Mouse (Mus musculus) adrenal gland, postnatal 14 days (tissue): Measurements from ENCODE around the gene Xpo6. TPM values are rescaled to one million over a fixed set of nuclear protein-coding genes. Genes with fewer than 3 reads are reported as not detected.
A peak's percentile ranks its signal among the peaks of the same experiment; 100 is the strongest.

Experiments used
- DNase-seq: peaks from one replicate; pipeline ENCODE4 v3.0.0; 2021; ENCODE audit warnings: mixed read lengths
- total RNA-seq: library from RNA; stranded (reverse); gene quantifications from 2 replicates; pipeline ENCODE4 v1.2.3, GENCODE M21; 2021

The Xpo6 gene
- total RNA-seq, 1 experiment from 2014 or later, result 77.8 TPM

DNA sequence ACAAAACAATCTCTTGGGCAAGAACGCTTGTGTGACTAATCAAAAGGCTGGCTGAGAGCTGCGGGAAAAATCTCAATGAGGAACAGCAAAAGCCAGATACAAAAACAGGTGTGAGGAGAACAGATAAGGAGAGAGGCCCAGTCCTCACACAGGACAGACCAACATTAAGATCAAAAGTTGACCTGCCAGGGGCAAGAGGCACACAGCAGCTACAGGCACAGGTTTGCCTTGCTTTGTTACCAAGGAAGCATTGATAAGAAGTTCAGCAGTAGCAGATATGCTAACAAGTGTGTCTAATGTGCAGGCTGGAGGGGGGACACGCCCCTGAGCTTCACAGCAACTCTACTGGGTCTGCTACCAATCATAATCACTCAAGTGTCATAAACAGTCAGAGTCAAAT, 73.8 kb downstream of the Xpo6 start:
- no peak for DNase-seq

DNA sequence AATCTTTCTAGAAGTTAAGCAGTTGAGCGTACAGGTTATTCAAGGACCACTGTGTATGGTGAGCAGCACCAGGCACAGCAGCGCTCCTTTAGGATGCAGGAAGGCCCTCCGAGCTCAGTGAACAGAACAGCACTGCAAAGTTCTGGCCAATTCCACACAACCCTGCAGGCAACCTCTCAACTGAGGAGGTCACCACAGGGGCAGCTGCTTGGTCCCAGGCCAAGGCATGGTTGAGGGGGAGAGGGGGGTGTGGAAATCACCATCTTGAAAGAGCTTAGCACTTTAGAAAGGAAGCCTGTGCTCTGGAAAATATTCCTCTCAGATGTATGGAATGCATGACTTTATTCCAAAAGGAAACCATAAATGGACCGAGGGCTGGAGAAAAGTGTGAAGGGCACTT, 78.8 kb downstream of the Xpo6 start:
- no peak for DNase-seq

DNA sequence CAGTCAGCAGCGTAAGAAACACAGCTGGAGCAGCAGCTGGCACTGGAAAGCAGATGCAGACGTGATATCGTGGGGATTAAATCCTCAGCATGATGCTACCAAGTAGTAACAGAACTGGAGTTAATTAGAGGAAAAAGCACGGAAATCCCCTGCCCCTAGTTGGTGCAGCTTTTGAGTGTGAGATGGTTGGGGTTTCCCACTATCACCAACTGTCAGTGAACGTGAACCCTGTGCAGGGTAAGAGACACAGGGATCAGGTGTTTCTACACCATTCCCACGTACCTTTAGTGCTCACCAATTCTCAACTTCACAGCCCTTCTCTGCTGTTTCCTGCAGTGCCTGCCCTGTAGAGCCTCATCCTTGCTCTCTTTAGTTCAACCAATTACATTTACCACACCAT, 80.5 kb downstream of the Xpo6 start:
- no peak for DNase-seq

DNA sequence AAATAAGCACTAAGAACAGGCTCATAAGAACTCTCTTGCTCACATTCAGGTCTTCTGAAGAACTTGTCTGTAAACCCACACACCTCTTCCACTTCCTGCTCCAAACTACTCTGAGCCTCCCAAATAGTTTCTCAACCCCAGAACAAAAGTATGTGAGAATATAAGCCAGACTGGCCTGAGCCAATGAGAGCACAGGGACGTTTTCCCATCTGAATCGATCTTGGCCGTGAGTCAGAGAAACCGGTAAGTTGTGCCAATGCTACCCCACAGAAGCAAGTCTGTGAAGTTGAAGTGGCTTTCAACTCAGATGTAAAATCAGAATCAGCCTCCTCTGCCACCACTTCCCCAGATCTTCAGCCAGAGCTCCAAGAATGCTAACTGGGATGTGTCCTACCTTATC, 87.0 kb downstream of the Xpo6 start:
- no peak for DNase-seq

DNA sequence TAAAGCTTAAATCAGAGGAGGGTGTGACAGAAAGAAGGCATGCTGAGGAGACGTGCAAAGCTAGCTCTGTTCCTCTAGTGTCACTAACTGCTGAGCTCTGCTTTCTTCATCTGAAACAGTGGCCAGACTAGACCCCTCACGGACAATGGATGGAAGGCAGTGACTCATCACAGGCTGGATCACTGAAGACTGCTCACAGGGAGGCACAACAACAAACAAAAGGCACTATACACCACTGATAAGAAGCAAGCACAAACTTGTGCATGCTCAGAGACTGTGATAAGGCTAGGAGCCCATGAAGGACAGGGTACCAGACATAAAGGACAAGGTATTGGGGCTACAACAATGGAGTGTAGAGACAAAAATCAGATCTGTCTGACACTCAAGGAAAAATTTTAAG, 89.1 kb downstream of the Xpo6 start:
- DNase-seq, result no peak

DNA sequence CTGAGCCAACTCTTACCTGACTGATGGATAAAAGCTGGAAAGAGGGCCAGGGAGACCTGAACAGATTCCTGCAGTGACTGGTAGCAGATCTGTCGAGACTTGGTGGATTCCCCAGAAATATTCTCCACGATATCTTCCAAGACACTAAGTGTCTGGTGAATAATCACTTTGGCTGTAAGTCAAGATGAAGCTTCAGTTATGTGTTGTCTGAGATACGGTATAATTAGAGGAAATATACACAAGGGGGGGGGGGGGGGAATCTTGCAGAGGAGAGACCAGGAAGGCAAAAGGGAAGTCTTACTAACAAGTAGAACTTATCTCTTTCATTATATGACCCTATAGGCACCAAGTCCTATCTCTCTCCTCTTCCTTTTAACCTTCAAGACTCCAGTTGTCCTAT, 90.4 kb downstream of the Xpo6 start:
- DNase-seq, result no peak

DNA sequence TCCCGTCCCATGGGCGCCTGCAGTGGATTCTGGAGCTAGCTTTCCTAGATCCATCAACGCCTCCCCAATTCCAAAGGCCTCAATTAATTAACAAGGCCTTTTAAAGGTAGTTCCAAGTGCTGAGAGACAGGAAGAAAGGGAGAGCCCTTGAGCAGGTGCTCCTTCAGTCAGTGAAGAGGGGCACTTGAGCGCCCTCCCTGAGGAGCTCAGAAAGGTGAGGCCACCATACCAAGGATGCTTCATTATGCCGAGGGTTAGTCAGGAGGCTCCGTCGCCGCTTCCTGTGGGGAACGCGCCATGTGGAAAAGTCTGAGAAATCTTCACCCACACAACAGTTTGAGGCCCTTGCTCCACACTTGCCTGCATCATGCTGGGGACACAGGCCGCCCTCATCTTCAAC, 99.9 kb downstream of the Xpo6 start:
- DNase-seq, result no peak

DNA sequence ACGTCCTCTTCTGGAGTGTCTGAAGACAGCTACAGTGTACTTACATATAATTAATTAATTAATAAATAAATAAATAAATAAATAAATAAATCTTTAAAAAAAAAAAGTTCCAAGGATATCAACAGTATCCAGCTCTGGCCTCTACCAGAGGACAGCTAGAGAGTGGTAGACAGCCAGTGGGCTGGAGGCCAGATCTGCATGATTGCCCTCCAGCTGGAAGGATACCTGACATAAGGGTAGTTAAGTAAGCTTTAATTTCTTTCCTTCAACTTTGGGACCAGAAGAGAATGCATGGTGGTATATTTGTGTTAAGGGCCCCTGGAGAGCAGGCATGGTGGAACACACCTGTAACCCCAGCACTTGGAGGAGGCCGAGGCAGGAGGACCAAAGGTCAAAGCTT, 100.5 kb downstream of the Xpo6 start:
- peak; percentile 61 for DNase-seq

DNA sequence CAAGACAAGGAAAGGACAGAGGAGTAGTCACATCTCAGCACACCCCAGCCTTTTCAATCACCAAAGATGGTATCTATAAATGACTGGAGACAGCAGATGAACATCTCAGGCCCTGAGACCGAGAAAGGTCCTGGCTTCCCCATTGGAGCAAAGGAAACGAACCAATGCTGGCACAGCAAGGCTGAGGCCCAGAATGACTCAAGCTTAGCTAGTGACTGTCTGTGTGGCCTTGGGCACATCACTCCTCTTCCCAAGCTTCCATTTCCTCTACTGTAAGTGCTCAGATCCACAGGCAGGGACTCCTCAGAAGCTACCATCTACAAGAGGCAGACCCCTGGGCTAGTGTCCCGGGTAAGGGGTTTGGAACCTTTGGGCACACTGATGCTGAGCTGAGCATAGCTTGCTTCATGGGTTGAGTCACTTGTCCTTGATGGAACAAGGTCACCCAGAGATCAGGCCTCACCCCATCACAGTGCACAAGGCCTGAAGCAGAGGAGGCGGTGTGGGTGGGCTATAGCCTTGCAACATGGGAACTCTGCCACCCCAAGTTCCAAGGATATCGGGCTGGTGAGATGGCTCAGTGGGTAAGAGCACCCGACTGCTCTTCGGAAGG, 101.0 kb downstream of the Xpo6 start:
- peak; percentile 86 for DNase-seq

DNA sequence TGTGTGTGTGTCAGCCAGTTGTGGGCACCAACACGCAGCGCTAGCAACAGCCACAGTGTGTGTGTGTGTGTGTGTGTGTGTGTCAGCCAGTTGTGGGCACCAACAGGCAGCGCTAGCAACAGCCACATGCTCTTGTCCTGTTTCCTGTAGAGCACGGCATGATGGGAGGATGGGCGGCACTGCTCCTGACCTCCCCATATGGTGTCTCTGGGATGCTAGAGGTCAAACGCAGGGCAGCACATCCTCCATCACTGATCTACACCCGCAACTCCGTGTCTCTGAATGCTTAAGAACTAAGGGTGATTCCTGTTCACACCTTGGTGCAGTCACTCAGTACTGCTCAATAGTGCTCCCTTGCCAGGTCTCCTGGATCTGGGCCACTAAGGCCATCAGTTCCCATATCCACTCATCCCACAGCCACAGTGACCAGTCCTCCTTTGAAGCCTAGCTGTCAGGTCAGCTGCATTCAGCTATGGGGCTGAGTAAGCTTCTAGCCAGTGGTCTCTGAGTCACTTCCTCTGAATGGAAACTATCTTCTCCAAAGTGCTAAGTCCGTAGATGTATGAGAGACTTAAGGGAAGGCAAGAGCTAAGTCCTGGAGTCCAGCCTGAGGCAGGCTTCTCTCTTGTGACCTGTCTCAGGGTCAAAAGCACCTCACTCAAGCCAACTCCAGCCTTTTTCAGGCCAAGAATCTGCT, 102.9 kb downstream of the Xpo6 start:
- DNase-seq, result peak; percentile 46

DNA sequence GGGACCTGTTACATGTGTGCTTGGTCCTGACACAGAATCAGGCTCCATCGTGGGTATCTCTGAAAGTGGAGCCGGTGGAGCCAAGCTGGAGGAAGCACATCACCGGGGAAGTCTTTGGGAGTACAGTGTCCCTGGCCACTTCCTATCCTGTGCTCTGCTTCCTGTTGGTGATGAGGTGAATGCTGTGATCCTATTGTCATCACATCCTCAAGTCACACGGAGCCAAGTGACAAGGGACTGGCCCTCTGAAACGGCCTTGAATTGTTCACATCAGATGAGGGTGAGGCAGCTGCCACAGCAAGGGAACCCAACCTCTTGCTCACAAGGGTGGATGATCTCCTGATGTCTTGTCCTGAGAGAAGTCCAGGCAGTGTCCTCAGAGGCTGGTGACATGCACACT, 103.7 kb downstream of the Xpo6 start:
- peak; percentile 47 for DNase-seq

DNA sequence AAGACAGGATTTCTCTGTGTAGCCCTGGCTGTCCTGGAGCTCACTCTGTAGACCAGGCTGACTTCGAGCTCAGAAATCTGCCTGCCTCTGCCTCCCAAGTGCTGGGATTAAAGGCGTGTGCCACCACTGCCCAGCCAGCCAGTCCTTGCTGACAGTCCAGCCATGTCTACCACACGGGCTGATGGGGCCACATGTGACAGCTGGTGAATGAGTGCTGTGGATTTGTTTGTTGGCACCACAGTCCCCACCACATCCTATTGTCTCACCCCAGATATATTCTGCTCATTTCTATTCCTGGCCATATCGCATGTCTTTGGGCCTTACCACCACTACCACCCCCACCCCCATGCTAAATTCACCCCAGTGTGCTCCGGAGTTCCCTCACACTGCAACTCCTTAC, 105.6 kb downstream of the Xpo6 start:
- DNase-seq, result no peak

DNA sequence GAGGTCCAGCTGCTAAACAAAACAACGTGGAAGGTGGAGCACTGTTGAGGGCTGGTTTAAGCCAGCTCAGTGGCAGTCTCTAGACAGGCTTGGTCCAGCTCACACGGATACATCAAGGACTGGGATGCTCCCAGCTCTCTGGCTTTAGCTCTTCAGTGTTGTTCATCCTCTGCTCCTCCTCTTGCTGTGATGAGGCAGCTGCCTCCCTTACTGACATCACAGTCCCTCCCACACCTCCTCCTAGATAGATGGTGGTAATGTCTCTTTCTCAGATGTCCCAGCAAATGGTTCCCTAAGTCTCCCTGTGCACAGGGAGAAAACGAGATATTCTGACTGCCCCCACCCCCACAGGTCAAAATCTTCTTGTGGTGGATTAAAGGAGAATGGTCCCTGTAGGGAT, 107.1 kb downstream of the Xpo6 start:
- no peak for DNase-seq

DNA sequence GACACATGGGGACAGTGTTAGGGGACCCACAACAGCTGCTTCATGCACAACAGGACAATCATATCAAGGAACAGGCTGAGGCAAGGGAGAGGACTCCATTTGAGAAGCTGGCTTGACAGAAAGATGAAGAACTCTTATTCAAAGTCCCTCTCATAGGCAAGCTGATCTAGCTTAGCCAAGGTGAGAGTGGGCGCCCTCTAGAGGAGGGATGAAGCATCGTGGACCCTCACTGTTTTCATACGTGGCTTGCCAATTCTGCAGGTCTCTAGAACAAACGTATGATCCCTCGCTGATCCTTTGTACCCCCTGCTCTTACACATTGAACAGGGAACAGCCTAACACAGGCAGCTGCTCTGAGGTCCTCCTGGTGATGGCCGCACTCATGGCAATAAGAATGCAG, 110.5 kb downstream of the Xpo6 start:
- peak; percentile 80 for DNase-seq

DNA sequence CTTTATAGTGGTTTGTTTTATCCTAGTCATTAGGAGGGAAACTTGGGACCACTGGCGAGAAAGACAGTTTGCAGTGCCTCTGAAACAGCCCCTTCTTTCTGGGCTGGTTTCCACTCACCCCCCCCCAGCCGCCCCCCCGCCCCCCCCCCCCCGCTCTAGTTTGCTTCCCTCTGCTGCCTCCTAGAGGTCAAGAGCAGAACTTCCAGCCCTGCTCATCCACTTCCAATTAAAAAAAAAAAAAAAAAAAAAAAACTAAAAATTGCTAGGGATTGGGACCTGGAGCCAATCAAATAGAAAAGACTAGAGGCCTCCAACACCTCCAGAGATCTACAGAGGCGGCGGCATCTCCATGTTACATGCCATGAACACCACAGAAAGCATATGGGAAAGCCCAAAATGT, 112.1 kb downstream of the Xpo6 start:
- peak; percentile 40 for DNase-seq

DNA sequence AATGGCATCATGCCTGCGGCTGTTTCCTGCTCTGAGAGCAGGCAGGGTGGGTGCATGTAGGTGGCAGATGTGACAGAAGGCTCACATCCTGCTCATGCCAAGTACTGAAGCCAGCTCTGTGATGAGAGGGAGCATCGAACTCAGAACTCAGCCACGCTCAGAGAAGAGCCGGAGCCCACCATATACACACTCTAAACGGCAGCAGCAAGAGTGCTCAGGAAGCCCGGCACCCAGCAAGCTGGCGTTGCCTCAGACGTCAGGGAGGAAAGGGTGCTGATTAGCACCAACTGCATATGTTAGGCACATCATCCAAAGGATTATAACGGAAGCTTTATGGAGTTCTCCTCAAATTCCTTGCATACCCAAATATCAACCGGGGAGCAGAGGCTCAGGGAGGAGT, 112.7 kb downstream of the Xpo6 start:
- DNase-seq, result no peak

DNA sequence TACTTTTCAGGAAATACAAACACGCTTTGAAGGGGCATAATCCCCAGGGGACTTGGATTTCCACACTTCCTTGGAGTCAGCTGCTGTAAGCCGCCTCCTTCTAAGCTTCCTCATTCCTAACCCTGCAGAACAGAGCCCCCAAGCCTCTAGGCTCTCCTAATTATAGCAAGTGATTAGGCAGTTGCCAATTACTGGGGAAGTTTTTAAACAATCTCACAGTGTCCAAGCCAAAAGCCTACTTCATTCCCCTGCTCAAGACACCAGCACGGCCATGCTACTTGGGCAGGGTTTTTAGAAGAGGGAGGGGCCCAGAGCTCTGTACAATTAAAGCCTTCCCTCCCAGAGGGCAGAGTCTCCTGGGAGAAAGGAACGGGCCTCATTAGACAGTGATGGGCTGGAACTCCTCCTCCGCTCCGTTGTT, 114.0 kb downstream of the Xpo6 start:
- no peak for DNase-seq

DNA sequence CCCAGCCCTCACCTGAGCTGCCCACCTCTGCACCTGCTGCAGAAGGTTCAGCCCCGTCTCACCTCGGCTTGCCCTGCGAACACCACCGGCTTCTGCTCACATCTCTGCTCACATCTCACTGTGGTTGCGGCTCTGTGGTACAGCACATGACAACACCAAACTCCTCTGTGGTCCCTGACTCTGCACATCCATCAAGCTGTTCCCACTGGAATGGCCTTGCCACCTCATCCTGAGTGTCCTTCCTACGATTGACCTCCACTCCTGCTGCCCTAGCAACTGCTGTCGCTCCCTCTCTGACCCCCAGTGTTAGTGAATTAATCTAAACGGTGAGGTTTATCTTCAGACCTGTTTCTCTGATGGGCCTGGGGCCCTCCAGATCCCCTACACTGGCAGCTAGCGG, 115.1 kb downstream of the Xpo6 start:
- peak; percentile 56 for DNase-seq

DNA sequence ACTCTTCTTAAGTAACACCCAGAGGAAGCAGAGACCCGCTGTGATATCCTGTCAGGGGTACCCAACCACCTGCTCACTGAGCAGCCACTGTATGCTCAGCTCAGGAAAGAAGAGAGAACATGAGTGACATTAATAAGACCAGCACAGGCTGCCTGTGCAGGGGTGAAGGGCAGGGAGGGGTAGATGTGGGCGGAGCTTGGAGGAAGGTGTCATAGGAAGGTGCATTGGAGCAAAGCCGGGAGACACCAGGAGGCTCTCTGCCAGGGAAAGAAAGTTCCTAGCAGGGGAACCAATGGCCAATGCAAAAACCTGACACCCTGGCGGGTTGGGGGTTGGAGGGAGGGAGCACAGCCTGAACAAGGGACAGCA, 116.3 kb downstream of the Xpo6 start:
- DNase-seq, result no peak

DNA sequence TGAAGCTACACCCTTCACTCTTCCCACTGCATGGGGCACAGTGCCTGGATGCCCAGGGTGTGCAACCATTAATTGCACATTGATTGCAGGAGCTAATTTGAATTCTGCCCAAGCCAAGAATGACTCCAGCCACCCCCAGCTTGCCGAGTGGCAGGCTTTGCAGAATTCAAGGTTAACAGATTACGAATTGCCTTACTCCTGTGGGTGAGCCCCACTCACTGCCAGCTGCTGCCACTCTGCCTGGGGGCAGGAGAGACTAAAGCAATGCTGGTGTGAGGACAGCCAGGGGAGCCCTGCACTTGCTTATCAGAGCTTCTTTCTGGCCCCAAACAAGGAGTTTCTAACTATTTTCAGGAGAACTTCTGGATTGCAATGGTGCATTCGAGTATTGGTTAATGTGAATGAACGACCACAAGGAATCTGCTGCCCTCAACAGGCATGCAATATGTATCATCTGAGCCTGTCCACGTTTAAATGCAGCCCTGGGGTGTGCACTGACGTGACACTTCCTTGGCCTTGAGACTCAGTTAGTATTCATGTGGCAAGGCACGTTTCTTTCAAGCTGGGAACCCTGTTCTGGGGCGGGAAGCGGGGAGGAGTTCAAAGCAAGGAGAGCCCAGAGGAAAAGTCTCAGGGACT, 116.8 kb downstream of the Xpo6 start:
- peak; percentile 65 for DNase-seq

DNA sequence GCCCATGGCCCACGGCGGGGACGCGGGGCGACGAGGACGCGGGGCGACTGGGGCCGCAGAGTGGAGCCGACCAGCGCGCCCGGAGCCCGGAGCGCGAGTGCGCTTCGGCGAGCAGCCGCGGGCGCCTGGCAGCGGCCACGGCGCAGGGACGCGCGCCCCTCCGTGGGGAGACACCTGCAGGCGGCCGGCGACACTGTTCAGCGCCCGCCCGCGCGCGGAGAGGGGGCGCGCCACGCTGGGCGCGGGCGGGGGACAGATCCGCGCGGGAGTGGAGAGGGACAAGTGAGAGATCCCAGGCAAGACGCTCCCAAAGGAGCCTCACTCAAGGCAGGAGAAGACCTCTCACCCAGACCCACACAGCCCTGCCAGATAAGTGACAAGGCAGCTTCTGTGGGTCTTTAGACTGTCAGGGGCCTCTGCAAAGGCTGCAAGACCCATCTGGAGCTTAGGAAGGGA, 118.0 kb downstream of the Xpo6 start, which contains the start of gene Gsg1l:
TSS of gene Gsg1l (minus strand) at position 126 of the 456 bp plus-strand sequence.
- DNase-seq, result no peak

DNA sequence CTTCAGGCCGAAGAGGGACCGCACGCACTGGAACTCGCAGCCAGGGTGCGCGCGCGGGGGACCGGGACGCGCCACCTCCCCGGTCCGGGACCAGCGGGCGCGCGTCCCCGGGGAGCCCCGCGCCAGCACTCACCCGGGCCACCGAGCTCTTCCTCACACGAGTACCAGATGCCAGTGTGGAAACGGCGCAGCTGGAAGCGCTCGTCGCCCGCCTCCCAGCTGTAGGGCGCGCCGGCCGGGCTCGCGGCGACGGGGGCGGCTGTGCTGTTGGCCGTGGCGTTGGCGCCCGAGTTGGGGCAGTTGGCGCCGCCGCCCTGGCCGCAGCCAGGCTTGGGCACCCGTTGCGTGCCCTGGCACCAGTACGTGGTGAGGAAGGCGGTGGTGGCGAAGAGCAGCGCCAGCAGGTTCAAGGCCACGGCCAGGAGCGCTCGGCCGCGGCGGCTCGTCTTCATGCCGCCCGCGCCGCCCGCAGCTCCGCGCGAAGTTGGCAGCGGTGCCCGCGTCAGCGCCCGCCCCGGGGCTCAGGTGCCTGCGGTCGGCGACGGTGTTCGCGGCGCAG, 118.5 kb downstream of the Xpo6 start:
- peak; percentile 59 for DNase-seq

DNA sequence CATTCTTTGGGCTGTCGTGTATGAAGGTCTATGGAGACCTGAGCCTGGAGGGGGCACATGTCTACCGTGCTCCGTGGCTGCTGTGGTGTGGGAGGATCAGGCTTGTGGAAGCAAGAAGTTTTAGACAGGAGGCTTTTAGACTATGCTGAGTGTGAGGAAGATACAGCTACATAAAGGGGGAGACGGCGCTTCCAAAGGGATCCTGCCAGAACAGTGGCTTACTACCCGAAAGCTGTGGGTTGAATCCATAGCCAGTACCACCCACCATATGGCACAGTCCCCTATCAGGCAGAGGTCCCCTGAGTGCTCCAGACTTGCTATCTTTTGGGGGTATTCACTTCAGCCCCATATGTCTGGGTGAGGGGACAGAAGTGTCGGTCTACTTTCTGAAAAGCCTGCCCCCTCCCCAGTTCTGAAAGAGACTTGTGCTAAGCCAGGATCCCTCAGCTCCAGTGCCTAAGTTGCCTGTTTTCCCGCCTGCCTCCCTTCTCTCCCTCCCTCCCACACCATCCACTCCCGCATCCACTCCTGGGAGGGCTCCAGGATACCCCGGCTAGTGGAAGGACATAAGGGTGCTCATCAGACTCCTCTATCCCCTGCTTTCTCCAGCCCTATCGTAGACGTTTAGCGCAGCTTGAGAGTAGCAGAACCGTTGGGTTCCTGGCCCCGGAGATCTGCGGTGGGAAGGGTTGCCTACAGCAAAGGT, 119.2 kb downstream of the Xpo6 start:
- DNase-seq, result peak; percentile 30
